Mouse (Mus musculus) cerebellum, postnatal 4 days (tissue): ENCODE measurements at regions not wholly inside any gene's neighbourhood (a gene's known extent, or its start where the extent isn't known, plus 50 kb on each side); places are given as distances from the start of the nearest gene placed in this dataset.

ENCODE experiments used
- DNase-seq, 2 experiments: peaks; one replicate each; pipeline ENCODE4 v3.0.0; 2022; ENCODE audit warnings: low spot score in 2 of 2, mixed read lengths in 1 of 2

- DNase-seq, result no peak
Measured at GRCm38 (mm10) chr2:61354104-61354503, 224.3 kb upstream of the Tank start.

- no peak for DNase-seq
Measured at GRCm38 (mm10) chr2:61347451-61347850, 230.9 kb upstream of the Tank start.

- DNase-seq, result no peak
Measured at GRCm38 (mm10) chr2:61346012-61346760, 232.2 kb upstream of the Tank start.

DNA sequence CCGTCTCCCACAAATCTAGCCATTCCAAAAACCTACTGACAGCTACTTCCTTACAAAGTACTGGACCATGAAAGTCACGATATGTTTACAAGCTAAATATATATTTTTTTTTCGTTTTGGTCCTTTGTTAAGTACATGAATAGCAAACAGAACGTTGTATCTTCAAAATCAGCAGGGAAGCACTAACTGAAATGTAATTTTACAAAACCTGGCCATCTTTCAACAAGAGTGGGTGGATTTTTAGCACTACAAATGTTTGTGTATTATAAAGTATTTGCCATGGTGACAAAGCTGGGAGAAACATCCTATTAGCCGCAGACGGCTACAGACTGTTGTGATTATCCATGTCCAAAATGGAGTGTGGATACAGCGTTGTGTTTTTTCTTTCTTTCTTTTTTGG, 233.1 kb upstream of the Tank start:
- DNase-seq, result no peak

- no peak for DNase-seq
Measured at GRCm38 (mm10) chr2:61344556-61345131, 233.7 kb upstream of the Tank start.

- DNase-seq, result no peak
Measured at GRCm38 (mm10) chr2:61341254-61341653, 237.1 kb upstream of the Tank start.

DNA sequence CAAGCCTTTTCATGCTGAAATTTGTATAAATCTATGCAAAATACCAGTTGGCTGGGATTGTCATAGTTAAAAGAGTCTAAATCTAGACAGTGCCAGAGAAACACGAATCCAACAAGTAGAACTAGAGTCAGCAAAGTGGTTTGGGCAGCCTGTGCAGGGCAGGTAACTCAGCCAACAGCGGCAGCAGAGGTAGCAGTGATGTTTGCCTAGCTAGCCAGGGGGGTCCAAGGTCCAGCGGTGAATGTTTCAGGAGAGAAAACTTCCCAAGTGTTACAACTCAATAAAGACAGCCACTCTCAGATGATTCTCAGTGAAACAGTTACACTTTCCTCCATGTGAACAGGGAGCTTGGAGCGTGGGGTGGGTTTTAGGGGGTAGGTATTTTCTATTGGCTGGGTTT, 259.2 kb upstream of the Tank start:
- no peak for DNase-seq

GRCm38 (mm10) chr2:61310405-61310804, 268.0 kb upstream of the Tank start:
- DNase-seq, result no peak

DNA sequence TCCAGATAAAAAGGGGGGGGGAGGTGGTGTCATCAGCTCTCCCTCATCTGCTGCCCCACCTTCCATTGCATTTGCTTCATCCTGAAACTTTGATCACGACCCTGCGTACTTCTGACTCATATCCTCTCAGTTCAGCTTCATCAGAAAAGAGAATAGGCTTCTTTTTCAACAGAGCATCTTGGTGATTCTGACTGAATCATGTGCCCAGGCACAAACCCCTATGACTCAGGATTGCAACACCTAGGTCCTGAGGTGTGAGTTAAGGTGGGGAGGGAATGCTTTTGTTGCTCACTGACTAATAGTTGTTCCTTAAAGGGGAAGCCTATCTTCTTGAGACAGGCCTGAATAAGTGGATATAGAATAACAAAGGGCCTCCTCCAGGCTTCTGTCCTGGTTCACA, 269.2 kb upstream of the Tank start:
- DNase-seq, result no peak

DNA sequence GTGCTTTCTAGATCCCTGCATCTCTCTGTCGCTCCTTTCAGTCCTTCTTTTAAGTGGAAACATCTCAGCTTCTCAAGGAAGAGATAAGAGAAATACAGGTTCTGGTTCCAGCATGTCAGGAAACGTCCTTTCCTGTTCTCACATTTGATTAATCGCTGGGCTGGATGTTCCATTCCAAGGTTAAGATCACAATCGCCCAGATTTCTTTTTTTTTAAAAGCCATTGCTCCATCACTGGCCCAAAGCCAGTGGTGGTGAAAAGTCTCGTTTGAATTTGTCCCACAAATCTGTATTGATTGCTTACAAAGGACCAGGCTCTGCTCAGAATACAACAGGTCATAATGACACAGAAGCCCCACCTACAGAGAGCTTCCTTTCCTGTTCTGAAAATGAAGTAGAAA, 281.2 kb upstream of the Tank start:
- no peak for DNase-seq

DNA sequence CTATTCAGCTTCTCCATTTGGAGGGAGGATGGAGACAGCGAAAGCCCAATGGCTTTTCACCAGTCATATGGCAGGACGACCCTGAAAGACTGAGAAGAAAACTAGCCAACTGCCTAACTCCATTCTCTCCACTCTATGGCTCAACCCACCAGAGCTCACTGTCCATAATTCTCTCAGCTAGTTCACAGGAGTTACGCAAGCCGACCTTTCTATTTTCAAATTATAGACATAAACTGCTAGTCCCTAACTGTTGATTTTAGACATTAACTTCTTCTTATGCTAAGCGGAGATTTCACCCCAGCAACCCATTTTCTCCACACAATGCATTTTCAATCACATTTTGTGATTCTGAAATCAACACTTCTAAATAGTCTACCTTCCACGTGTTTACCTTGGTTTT, 281.8 kb upstream of the Tank start:
- DNase-seq, result no peak

- DNase-seq, result no peak
Measured at GRCm38 (mm10) chr2:61295261-61295964, 283.0 kb upstream of the Tank start.

DNA sequence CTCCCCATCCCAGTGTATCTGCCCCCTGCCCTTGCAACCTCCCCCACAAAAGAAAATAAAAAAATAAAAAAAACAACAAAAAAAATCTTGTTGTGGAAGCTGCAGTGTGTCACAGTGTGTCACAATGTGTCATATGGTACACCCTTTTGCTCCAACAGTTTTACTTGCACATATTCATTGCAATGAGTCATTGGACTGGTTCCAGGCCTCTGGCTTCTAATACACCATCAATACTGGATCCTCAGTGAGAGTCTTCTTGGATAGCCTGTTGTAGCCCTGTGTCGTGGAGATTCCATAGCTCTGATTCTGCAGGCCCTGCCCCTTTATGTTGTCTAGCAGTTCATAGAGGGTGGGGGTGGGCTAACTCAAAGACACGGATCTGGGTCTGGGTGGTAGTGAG, 290.1 kb upstream of the Tank start:
- no peak for DNase-seq

GRCm38 (mm10) chr2:61284706-61285105, 293.7 kb upstream of the Tank start:
- no peak for DNase-seq

GRCm38 (mm10) chr2:61283829-61284601, 294.4 kb upstream of the Tank start:
- DNase-seq, result no peak

DNA sequence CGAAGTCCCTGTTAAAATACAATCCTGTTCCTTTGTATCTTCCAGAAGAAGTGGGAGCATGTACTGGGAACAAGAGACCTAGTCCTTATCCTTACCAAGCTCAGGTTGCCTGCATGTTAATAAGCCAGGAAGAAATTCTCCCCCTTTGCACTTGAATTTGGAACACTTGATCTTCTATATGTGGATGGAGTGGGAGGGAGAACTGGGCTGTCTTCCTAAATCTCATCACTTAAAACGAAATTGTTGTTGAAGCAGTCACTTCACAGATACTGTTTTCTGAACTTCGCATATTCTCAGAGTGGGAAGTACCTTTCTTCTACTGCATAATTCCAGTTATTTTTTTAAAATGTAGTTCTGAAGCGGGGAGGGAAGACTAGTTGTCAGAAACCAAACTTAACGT, 305.7 kb upstream of the Tank start:
- no peak for DNase-seq

DNA sequence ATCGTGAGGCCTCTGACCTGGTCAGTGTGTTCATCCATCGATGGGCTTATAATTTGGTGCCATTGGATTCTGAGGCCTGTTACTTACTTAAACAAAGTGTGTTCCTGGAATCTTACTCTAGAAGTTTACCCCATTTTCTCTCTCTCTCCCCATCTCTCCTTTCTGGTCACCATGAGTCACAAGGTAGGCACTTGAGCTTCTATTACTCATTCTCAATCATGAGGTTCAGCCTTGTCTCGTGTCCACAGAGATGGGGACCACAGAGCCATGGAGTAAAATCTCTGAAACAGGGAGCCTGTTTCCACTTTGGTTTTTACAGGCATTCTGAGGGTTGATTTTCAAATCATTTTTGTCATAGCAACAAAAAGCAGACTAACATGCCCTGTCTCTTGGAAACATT, 304.7 kb upstream of the Rbms1 start:
- DNase-seq, result no peak

DNA sequence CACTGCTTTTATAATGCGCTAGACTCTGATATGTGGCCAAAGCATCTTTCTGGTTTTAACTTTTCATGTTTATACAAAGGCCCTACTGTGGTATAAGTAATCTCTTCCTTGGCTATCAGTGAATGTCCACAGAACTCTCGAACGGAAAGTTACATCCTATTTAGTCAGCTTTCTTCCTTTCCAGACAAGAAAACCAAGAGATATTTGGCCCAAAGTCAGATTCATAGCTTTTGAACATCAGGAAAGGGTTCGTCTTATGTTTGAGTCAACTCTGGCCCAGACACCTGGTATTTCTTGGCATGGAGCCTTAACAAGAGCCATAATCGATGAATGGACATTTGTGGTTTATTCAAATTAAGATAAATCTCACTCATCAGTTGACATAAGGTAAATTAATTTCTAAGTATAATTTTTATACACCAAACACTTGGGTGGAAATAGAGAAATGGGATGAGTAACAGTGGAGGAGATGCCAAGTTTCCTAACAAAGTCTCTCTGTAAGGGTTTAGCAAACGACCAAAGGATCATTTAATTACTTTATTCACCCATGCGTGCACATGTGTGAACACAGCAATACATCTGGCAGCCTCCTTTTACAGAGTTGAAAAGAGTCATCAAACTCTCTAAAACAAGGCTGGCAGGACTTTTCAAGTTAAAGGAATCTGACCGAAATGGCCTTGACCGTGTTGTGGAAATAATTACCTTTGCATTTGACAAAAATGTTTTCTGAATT, 287.2 kb upstream of the Rbms1 start:
- no peak for DNase-seq

- DNase-seq, result no peak
Measured at GRCm38 (mm10) chr2:61247956-61248355, 285.0 kb upstream of the Rbms1 start.

GRCm38 (mm10) chr2:61247336-61247735, 284.3 kb upstream of the Rbms1 start:
- no peak for DNase-seq

GRCm38 (mm10) chr2:61246691-61247258, 283.8 kb upstream of the Rbms1 start:
- no peak for DNase-seq
